Mouse (Mus musculus): ENCODE measurements around the gene Gpd2.

GRCm38 (mm10) chr2:57354848-57355247, 117.4 kb downstream of the Gpd2 start:
- TF ChIP-seq CTCF (IDR thresholded peaks at IDR 0.05; ENCODE audit: low read depth, low read length), result no peak
- no peak for TF ChIP-seq GATA1 (IDR thresholded peaks at IDR 0.05; ENCODE audit: borderline replicate concordance, low read length)
- no peak for TF ChIP-seq TAL1 (conservative IDR thresholded peaks at IDR 0.05; ENCODE audit: low read depth, low read length)

Measured in G1E (cell line).